Mouse (Mus musculus): ENCODE results near the gene Fmn2.

DNA sequence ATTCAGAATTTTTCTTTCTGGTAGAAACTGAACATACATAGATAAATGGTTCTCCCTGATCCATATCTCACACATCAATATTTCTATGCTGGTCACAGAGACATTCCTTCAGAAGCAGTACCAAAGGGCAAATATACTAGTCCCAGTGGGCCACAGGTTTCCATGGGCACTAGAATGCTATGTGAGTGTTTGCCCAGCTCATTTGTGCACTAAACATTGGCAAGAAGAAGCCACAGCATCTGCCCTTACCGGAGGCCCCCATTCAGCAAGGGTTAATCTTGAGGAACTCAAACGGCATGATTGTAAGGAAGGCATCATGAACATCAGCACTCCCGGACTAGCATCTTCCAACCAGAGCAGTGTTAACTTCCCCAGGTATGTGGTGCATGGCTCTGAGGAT, 35.9 kb downstream of the Fmn2 start:
- TF ChIP-seq POLR2A (IDR thresholded peaks at IDR 0.05; ENCODE audit: borderline replicate concordance, control insufficient read depth, low read depth, low read length) (no peak), CTCF (IDR thresholded peaks at IDR 0.05; ENCODE audit: control insufficient read depth, insufficient read depth, low read length) (no peak)

Measured in bone marrow, adult 2 months (tissue).